Mouse (Mus musculus) G1E (cell line): ENCODE data around the gene Tet1. TPM values are rescaled to one million over a fixed set of nuclear protein-coding genes. Genes with fewer than 3 reads are reported as not detected.
"Not testable (repeated sequence)": the region's sequence is repeated elsewhere in the genome, so short reads cannot be mapped to it uniquely, and the experiment has no call there.

Source experiments
- ATAC-seq: 2 replicates; pipeline ENCODE4 v1.8.0; 2016; ENCODE audit warnings: mild to moderate bottlenecking; ENCODE audit not compliant: insufficient number of reproducible peaks, poor library complexity, low FRiP score, severe bottlenecking; ENCODE audit errors: extremely low read depth
- DNase-seq: peaks from one replicate; pipeline ENCODE4 v3.0.0; 2012; ENCODE audit warnings: low spot score
- H3K27me3 ChIP-seq: 2 replicates; pipeline ENCODE4 v1.6.1; 2012; ENCODE audit warnings: mild to moderate bottlenecking, low read length, inconsistent platforms; ENCODE audit not compliant: insufficient read depth
- H3K36me3 ChIP-seq: replicated peaks from 2 replicates; pipeline ENCODE3; 2012; ENCODE audit warnings: mild to moderate bottlenecking, inconsistent platforms
- H3K4me1 ChIP-seq: 2 replicates; pipeline ENCODE4 v1.6.1; 2012; ENCODE audit warnings: low read depth, low read length, inconsistent platforms, mixed read lengths; ENCODE audit not compliant: insufficient read depth
- H3K4me3 ChIP-seq: 2 replicates; pipeline ENCODE4 v1.5.1; 2012; ENCODE audit warnings: low read depth, mild to moderate bottlenecking, inconsistent platforms, low read length, moderate library complexity, mixed read lengths
- H3K9me3 ChIP-seq: replicated peaks from 2 replicates; pipeline ENCODE4 v1.6.1; 2012; ENCODE audit warnings: inconsistent platforms
- CTCF ChIP-seq: IDR thresholded peaks from 2 replicates; pipeline ENCODE4 v1.5.1; 2012; ENCODE audit warnings: low read depth, low read length, inconsistent platforms, mixed read lengths
- GATA1 ChIP-seq: IDR thresholded peaks from 2 replicates; pipeline ENCODE4 v1.6.1; 2012; ENCODE audit warnings: borderline replicate concordance, low read length, inconsistent platforms, mixed read lengths
- GATA2 ChIP-seq: IDR thresholded peaks from 2 replicates; pipeline ENCODE4 v1.6.1; 2012; ENCODE audit warnings: low read depth, low read length, inconsistent platforms, borderline replicate concordance
- POLR2AphosphoS5 ChIP-seq: IDR thresholded peaks from 2 replicates; pipeline ENCODE4 v1.6.1; 2012; ENCODE audit warnings: low read depth, low read length, inconsistent platforms; ENCODE audit not compliant: insufficient replicate concordance
- TAL1 ChIP-seq: conservative IDR thresholded peaks from 2 replicates; pipeline ENCODE4 v1.6.1; 2012; ENCODE audit warnings: low read depth, low read length, inconsistent platforms, mixed read lengths
- polyA plus RNA-seq: library from polyadenylated mRNA; stranded (reverse); fragments of >175 nt; gene quantifications from 2 replicates; pipeline ENCODE4 v1.2.3, GENCODE M21; 2012
- total RNA-seq, 2 experiments: library from RNA; stranded (forward) in 1 of 2; stranded (reverse) in 1 of 2; fragments of 200-1000 nt in 1 of 2; fragments of >200 nt in 1 of 2; fragmentation: Nextera tagmentation in 1 of 2; gene quantifications; 2 replicates each; pipeline ENCODE4 v1.2.3; 2014 to 2017

Gene Tet1
- total RNA-seq (2014; fragmentation: Nextera tagmentation) (not detected in 2 replicates), total RNA-seq (2017) (0.29 and 0.44 TPM in 2 replicates), polyA plus RNA-seq (not detected in 2 replicates)

DNA sequence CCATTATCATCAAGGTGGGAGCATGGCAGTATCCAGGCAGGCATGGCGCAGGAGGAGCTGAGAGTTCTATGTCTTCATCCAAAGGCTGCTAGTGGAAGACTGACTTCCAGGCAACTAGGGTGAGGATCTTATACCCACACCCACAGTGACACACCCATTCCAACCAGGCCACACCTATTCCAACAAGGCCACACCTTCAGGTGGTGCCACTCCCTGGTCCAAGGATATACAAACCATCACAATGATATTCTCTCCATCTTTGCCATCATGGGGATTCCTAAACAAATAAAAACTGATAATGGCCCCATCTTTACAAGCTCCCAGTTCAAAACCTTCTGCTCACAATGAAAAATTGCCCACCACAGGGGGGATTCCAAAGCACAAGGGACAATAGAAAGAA is at the start of gene Tet1:
Gene Tet1 (minus strand): TSS at position 101 of the 400 bp plus-strand sequence.
- H3K4me3 ChIP-seq, H3K36me3 ChIP-seq, H3K27me3 ChIP-seq, DNase-seq, ATAC-seq, H3K9me3 ChIP-seq, H3K4me1 ChIP-seq: not testable (repeated sequence)

DNA sequence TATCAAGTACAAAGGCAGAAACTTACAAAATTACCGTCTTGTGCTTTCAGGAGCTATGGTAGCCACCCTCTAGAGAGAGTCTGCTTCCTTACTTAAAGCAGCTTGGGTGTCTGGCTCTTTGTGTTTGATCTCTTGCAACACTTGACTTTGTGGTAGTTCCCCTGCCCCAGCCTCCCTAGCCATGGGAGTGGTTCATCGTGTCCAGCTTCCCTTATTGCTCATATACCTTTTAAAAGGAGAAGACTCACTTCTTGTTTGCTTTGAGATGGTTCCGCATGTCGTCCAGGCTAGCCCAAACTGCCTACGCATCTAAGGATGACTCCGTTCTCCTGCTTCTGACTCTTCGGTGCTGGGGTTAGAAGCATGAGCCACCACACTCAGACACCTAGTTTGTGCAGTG is 39.8 kb upstream of the Tet1 start:
- peaks cover 26% of the 10 kb centered on the region for H3K4me1 ChIP-seq
- H3K36me3 ChIP-seq: peaks cover 52% of the 10 kb centered on the region

GRCm38 (mm10) chr10:62946738-62947471 is 38.1 kb upstream of the Tet1 start, which contains the start of gene Dna2:
TSS of gene Dna2 (plus strand) at chr10:62947026.
- no peaks in the 10 kb centered on the region for H3K9me3 ChIP-seq
- no peaks in the 10 kb centered on the region for H3K27me3 ChIP-seq
- peak within 1 kb of the TSS; percentile 77 for H3K4me3 ChIP-seq
- TF ChIP-seq GATA2 (no peak), GATA1 (no peak), POLR2AphosphoS5 (no peak), TAL1 (no peak), CTCF (no peak)
- ATAC-seq (peak; percentile 49), DNase-seq (peak; percentile 58)
- peaks cover 26% of the 10 kb centered on the region for H3K4me1 ChIP-seq
- H3K36me3 ChIP-seq: peaks cover 54% of the 10 kb centered on the region

More for the DNA sequence above, 39.8 kb upstream of the Tet1 start:
- no peaks in the 10 kb centered on the region for H3K27me3 ChIP-seq
- H3K4me3 ChIP-seq: no peak overlapping the region; the same call in 1 of the 2 replicates
- no peaks in the 10 kb centered on the region for H3K9me3 ChIP-seq
- ATAC-seq: no peak
- TF ChIP-seq CTCF (no peak), GATA1 (no peak), POLR2AphosphoS5 (no peak), TAL1 (no peak), GATA2 (no peak)
- no peak for DNase-seq

- ATAC-seq: no peak
- Histone ChIP-seq H3K27me3 (no peaks in the 10 kb centered on the region), H3K4me1 (peaks cover 23% of the 10 kb centered on the region), H3K9me3 (no peaks in the 10 kb centered on the region), H3K36me3 (peaks cover 46% of the 10 kb centered on the region), H3K4me3 (no peak overlapping the region)
- TF ChIP-seq TAL1: no peak
- no peak for TF ChIP-seq GATA1
- TF ChIP-seq GATA2: no peak
- TF ChIP-seq CTCF: no peak
- TF ChIP-seq POLR2AphosphoS5: no peak
- DNase-seq: no peak
Measured at GRCm38 (mm10) chr10:62944975-62945580, 36.3 kb upstream of the Tet1 start.

GRCm38 (mm10) chr10:62932381-62932780 is 23.6 kb upstream of the Tet1 start:
- ATAC-seq: no peak
- Histone ChIP-seq H3K27me3 (no peaks in the 10 kb centered on the region), H3K4me1 (no peaks in the 10 kb centered on the region), H3K4me3 (no peak overlapping the region), H3K9me3 (no peaks in the 10 kb centered on the region), H3K36me3 (peaks cover 58% of the 10 kb centered on the region)
- DNase-seq: no peak
- TF ChIP-seq GATA2 (no peak), GATA1 (no peak), POLR2AphosphoS5 (no peak), TAL1 (no peak), CTCF (no peak)

GRCm38 (mm10) chr10:62924096-62924635 is 15.4 kb upstream of the Tet1 start:
- H3K27me3 ChIP-seq: no peaks in the 10 kb centered on the region
- H3K9me3 ChIP-seq: no peaks in the 10 kb centered on the region
- no peak for ATAC-seq
- TF ChIP-seq CTCF: no peak
- TF ChIP-seq TAL1: no peak
- TF ChIP-seq POLR2AphosphoS5: no peak
- TF ChIP-seq GATA2: no peak
- no peak for TF ChIP-seq GATA1
- H3K4me1 ChIP-seq: peaks cover 9% of the 10 kb centered on the region
- H3K36me3 ChIP-seq: peaks cover 21% of the 10 kb centered on the region
- H3K4me3 ChIP-seq: no peak overlapping the region
- no peak for DNase-seq
